Mouse (Mus musculus) ES-Bruce4 (cell line): ENCODE data around the gene Zfp710. TPM values are rescaled to one million over a fixed set of nuclear protein-coding genes. Genes with fewer than 3 reads are reported as not detected.
A peak's percentile ranks its signal among the peaks of the same experiment; 100 is the strongest.

ENCODE experiments used
- H3K27ac ChIP-seq: 2 replicates; pipeline ENCODE4 v1.5.1; 2012; ENCODE audit warnings: low read length, inconsistent platforms; ENCODE audit not compliant: insufficient read depth
- H3K27me3 ChIP-seq: 2 replicates; pipeline ENCODE4 v1.6.1; 2012; ENCODE audit warnings: mild to moderate bottlenecking, low read length, inconsistent platforms; ENCODE audit not compliant: control insufficient read depth, poor library complexity, insufficient read depth, severe bottlenecking
- H3K36me3 ChIP-seq: 2 replicates; pipeline ENCODE4 v1.6.1; 2012; ENCODE audit warnings: inconsistent platforms, mild to moderate bottlenecking, low read length, moderate library complexity; ENCODE audit not compliant: control insufficient read depth, poor library complexity, insufficient read depth, severe bottlenecking
- H3K4me1 ChIP-seq: one replicate; pipeline ENCODE4 v1.8.1; 2011; ENCODE audit warnings: low read length; ENCODE audit not compliant: control insufficient read depth, insufficient read depth
- H3K4me3 ChIP-seq: 2 replicates; pipeline ENCODE4 v1.5.1; 2011; ENCODE audit warnings: low read depth, mild to moderate bottlenecking, low read length
- H3K9ac ChIP-seq: 2 replicates; pipeline ENCODE4 v1.6.1; 2012; ENCODE audit warnings: low read depth, mild to moderate bottlenecking, inconsistent platforms; ENCODE audit not compliant: poor library complexity, severe bottlenecking
- H3K9me3 ChIP-seq: replicated peaks from 2 replicates; pipeline ENCODE4 v1.6.1; 2012; ENCODE audit warnings: mild to moderate bottlenecking, low read length, inconsistent platforms; ENCODE audit not compliant: control insufficient read depth, poor library complexity, insufficient read depth, severe bottlenecking
- CTCF ChIP-seq: IDR thresholded peaks from one replicate; pipeline ENCODE4 v1.8.1; 2011; ENCODE audit warnings: low read depth, low read length
- EP300 ChIP-seq: IDR thresholded peaks from 2 replicates; pipeline ENCODE4 v1.6.1; 2011; ENCODE audit warnings: low read depth, low read length; ENCODE audit not compliant: insufficient read depth
- POLR2A ChIP-seq: IDR thresholded peaks from one replicate; pipeline ENCODE4 v1.8.1; 2011; ENCODE audit warnings: low read length; ENCODE audit not compliant: insufficient read depth
- polyA plus RNA-seq: library from polyadenylated mRNA; stranded (reverse); fragments of >200 nt; gene quantifications from 2 replicates; pipeline ENCODE4 v1.2.4, GENCODE M21; 2011; ENCODE audit warnings: low read depth; ENCODE audit not compliant: missing spikeins, insufficient read depth, insufficient read length

The Zfp710 gene
- polyA plus RNA-seq, 1 experiment, result 86.7 TPM

DNA sequence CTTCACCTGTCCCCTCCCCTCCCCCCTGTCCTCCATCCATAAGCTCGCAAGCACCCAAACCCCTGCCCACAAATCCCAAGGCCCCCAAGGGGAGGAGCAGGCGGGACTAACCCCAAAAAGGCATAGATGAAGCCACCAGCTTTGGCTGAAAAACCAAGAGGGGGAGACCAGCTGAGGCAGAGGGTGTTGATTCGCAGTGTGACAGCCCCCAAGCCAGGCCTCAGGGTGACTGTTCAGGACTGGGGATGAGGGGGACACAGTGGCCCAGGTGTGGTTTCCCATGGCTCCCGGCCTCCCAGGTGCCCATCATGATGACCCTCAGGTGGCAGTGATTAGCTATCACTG, 67.2 kb downstream of the Zfp710 start:
- Histone ChIP-seq H3K36me3 (peaks cover 61% of the 10 kb centered on the region), H3K9me3 (no peaks in the 10 kb centered on the region), H3K9ac (no peak overlapping the region), H3K4me1 (peaks cover 8% of the 10 kb centered on the region), H3K4me3 (no peak overlapping the region), H3K27me3 (no peaks in the 10 kb centered on the region), H3K27ac (no peak overlapping the region)
- TF ChIP-seq POLR2A, result no peak
- TF ChIP-seq EP300, result no peak
- TF ChIP-seq CTCF, result no peak

DNA sequence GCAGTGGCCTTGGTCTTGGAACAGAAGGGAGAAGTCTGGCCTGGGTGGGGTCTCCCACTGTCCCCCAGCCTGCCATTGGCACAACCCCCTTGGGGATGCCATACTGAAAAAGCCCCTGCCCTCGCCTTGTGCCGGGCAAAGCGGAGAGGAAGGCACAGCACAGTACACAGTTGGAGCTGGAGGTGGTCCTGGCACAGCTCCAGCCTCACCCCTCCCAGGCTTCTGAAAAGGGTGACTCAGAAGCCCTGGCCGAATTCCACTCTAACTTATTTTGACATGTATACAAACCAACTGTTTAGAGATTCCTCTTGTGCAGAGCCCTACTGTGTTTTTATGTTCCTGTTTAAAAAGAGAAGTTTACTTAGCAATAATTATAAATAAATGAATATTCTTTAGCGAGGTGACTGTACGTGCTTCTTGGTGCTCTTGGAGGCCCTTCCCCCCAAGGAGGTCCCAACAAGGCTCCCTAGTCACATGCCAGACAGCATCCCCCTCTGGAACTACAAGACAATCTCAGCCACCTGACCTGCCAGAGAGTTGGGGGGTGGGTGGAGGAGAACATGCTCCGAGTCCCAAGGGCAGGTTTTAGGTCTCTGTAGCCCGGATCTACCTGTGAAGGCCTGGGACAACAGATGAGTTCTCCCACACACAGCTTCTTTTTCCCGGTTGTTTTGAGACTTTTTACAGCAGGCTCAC, 67.9 kb downstream of the Zfp710 start:
- no peak overlapping the region for H3K9ac ChIP-seq

DNA sequence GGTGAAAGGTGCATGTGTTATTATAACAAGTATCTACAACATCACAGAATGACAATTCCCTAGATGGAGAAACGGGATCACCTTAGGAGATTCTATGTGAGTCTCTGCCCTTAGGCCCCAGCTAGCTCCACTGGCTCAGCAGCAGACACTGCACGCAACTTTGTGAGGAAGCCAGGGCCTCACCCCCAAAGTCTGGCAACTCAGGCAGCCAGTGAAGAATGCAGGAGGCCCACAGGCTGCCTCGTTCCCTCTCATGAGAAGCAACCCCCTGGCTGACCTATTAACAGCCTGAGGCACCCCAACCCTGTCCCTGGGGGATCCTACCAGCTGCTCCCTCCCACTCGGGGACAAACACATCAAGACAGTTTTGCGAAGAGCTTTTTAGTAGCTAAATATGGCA, 69.9 kb downstream of the Zfp710 start:
- H3K4me3 ChIP-seq, result no peak overlapping the region
- H3K36me3 ChIP-seq, result peaks cover 52% of the 10 kb centered on the region
- TF ChIP-seq CTCF (no peak), EP300 (no peak), POLR2A (no peak)
- no peaks in the 10 kb centered on the region for H3K9me3 ChIP-seq
- peaks cover 10% of the 10 kb centered on the region for H3K4me1 ChIP-seq
- H3K27me3 ChIP-seq, result no peaks in the 10 kb centered on the region
- H3K9ac ChIP-seq, result no peak overlapping the region
- no peak overlapping the region for H3K27ac ChIP-seq

More for the DNA sequence above, 67.9 kb downstream of the Zfp710 start:
- no peaks in the 10 kb centered on the region for H3K9me3 ChIP-seq
- TF ChIP-seq CTCF, result no peak
- 0 out of 2 replicates have a peak, but pooled peaks have one; percentile 33 for TF ChIP-seq EP300
- no peaks in the 10 kb centered on the region for H3K27me3 ChIP-seq
- peaks cover 58% of the 10 kb centered on the region for H3K36me3 ChIP-seq
- H3K4me1 ChIP-seq, result peaks cover 8% of the 10 kb centered on the region
- H3K4me3 ChIP-seq, result no peak overlapping the region
- peak overlapping the region; percentile 41; the same call in 1 of the 2 replicates for H3K27ac ChIP-seq

DNA sequence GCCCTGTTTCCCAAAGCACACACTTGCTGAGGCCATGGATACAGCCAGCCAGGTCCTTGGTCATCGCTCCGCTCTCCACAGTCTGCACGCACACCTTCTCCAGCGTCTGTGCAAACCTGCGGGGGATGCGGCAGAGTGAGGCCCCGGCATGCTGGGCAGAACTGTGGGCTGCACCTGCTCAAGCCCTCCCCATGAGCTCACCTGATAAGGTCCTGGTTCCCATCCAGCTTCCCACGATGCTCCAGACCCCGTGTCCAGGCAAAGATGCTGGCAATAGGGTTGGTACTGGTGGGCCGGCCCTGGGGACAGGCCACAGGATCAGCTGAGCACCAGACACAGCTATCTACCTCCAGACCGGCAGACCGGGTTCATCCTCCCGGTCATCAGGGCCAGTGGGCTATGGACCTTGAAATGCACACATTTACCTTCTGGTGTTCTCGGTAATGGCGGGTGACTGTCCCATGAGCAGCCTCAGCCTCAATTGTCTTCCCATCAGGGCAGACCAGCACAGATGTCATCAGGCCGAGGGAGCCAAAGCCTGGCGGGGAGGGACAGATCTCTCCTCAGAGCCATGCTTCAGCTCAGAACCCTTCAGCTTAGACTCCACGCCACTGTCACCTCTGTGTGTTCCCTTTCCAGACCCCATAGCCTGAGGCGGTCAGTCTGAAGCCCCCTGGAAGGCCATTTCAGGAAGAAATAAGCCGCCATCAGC, 71.1 kb downstream of the Zfp710 start:
- H3K4me1 ChIP-seq, result peaks cover 7% of the 10 kb centered on the region
- no peaks in the 10 kb centered on the region for H3K9me3 ChIP-seq
- no peak overlapping the region for H3K27ac ChIP-seq
- no peaks in the 10 kb centered on the region for H3K27me3 ChIP-seq
- H3K9ac ChIP-seq, result no peak overlapping the region
- peaks cover 43% of the 10 kb centered on the region for H3K36me3 ChIP-seq
- H3K4me3 ChIP-seq, result no peak overlapping the region
- TF ChIP-seq CTCF (no peak), POLR2A (no peak), EP300 (no peak)

DNA sequence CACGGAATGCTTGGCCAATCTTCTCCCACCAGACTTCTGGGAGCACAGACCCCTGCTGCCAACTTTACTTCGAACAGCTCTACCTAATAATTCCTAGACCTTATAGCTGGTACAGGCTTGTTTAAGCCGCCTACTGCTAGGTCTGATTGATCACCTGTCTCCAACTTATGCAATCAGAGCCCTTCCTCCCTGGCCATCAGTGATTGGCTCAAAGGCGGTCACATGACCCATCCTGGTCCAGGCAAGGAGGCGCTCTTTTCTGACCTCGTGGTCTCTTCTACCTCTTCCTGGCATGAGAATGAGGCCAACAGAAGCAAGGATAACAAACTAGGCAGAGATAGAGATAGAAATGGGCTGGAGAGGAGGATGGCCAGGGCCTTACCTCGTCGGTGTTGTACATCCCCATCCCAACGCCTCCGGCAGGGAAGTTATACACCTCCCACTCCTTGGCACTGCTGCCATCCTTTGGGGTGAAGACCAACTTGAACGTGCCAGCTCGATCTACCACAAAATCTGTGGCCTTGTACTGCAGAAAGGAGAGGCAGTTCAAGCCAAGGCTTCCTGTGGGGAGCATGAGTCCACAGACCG, 73.9 kb downstream of the Zfp710 start:
- no peaks in the 10 kb centered on the region for H3K27me3 ChIP-seq
- TF ChIP-seq POLR2A (no peak), EP300 (no peak), CTCF (no peak)
- peaks cover 2% of the 10 kb centered on the region for H3K4me1 ChIP-seq
- peaks cover 52% of the 10 kb centered on the region for H3K36me3 ChIP-seq
- H3K9me3 ChIP-seq, result no peaks in the 10 kb centered on the region
- H3K27ac ChIP-seq, result no peak overlapping the region
- H3K4me3 ChIP-seq, result no peak overlapping the region
- no peak overlapping the region for H3K9ac ChIP-seq

DNA sequence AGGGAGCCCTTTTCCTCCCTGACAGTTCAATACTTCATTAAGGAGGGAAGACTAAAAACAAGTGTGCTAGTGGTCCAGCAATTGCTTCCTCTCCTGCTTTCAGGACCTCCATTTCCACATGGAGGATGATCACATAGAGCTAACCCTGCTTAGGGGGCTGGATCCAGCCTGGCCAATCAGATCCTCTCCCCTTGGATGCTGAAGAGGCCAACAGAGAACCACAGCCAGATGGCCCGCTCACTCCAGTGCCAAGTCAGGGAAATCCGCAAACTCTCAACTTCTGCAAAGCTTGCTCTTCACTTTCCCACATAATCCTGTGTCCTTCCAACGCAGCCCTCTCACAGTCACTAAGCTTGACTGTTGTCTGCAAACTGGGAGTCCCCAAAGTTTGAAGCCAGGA, 78.7 kb downstream of the Zfp710 start:
- Histone ChIP-seq H3K9me3 (peaks cover 13% of the 10 kb centered on the region), H3K36me3 (peaks cover 19% of the 10 kb centered on the region), H3K4me3 (no peak overlapping the region)

More for the DNA sequence above, 78.7 kb downstream of the Zfp710 start:
- no peak overlapping the region for H3K9ac ChIP-seq
- H3K27ac ChIP-seq, result no peak overlapping the region
- TF ChIP-seq EP300 (no peak), CTCF (no peak), POLR2A (no peak)
- H3K27me3 ChIP-seq, result no peaks in the 10 kb centered on the region
- peaks cover 5% of the 10 kb centered on the region for H3K4me1 ChIP-seq
